Mouse (Mus musculus): ENCODE data around the gene Kif26a. TPM values are rescaled to one million over a fixed set of nuclear protein-coding genes. Genes with fewer than 3 reads are reported as not detected.

Kif26a gene
- polyA plus RNA-seq, 1 experiment from 2014 or later = 10.9 TPM

DNA sequence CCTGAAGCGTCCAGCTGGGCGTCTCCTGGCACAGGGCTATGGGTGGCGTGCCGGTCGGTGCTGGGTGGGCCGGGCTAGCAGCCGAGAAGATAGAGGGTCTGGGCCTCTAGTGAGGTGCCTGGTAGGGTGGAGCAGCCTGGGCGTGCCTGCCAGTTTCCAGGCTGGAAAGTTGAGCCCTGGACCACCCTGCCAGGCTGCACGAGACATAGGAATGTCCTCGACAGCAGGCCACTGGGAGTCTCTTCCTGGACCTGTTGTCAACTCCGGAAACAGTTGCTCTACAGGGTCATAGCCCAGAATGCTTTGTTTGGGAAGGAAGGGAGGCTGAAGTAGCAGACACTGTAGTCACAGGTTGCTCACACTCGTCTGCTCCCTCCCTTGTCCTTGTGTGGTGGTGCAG, 7.6 kb downstream of the Kif26a start:
- H3K4me3 ChIP-seq = no peak overlapping the region
- H3K9ac ChIP-seq = peak overlapping the region; percentile 5; the same call in 1 of the 2 replicates
- H3K36me3 ChIP-seq (ENCODE audit: poor library complexity, severe bottlenecking) = peaks cover 48% of the 10 kb centered on the region
- 78% methylated on average over 12 of the region's 12 CpGs for WGBS
- ATAC-seq = no peak
- H3K9me3 ChIP-seq (replicated peaks) = no peaks in the 10 kb centered on the region
- H3K27me3 ChIP-seq = no peaks in the 10 kb centered on the region
- H3K27ac ChIP-seq = no peak overlapping the region
- no peak overlapping the region for H3K4me2 ChIP-seq
- peaks cover 91% of the 10 kb centered on the region for H3K4me1 ChIP-seq

- Histone ChIP-seq H3K4me1 (peaks cover 87% of the 10 kb centered on the region), H3K9ac (peak overlapping the region; percentile 1; the same call in 1 of the 2 replicates), H3K27ac (peak overlapping the region; percentile 77; the same call in 1 of the 2 replicates)
These were observed 8.5 kb downstream of the Kif26a start for GRCm38 (mm10) chr12:112154476-112154875.

GRCm38 (mm10) chr12:112155218-112156051, 9.4 kb downstream of the Kif26a start:
- Histone ChIP-seq H3K4me1 (peaks cover 78% of the 10 kb centered on the region), H3K9ac (peak overlapping the region; percentile 43; the same call in 1 of the 2 replicates), H3K4me2 (peak overlapping the region; percentile 28), H3K27me3 (no peaks in the 10 kb centered on the region), H3K27ac (peak overlapping the region; percentile 77), H3K9me3 (replicated peaks) (no peaks in the 10 kb centered on the region), H3K4me3 (no peak overlapping the region), H3K36me3 (ENCODE audit: poor library complexity, severe bottlenecking) (peaks cover 58% of the 10 kb centered on the region)
- no peak for ATAC-seq
- 39% methylated on average over 16 of the region's 16 CpGs for WGBS

More at GRCm38 (mm10) chr12:112154476-112154875, 8.5 kb downstream of the Kif26a start:
- Histone ChIP-seq H3K4me3 (no peak overlapping the region), H3K9me3 (replicated peaks) (no peaks in the 10 kb centered on the region), H3K27me3 (no peaks in the 10 kb centered on the region), H3K4me2 (peak overlapping the region; percentile 28), H3K36me3 (ENCODE audit: poor library complexity, severe bottlenecking) (peaks cover 54% of the 10 kb centered on the region)
- WGBS = 44% methylated on average over 5 of the region's 5 CpGs
- ATAC-seq = no peak

- 39% methylated on average over 6 of the region's 6 CpGs for WGBS
- H3K9me3 ChIP-seq (replicated peaks) = no peaks in the 10 kb centered on the region
- peaks cover 74% of the 10 kb centered on the region for H3K4me1 ChIP-seq
- no peak for ATAC-seq
- H3K4me3 ChIP-seq = no peak overlapping the region
- H3K9ac ChIP-seq = peak overlapping the region; percentile 19; the same call in 1 of the 2 replicates
- H3K27ac ChIP-seq = 0 out of 2 replicates have a peak overlapping the region, but pooled peaks have one; percentile 49
- no peaks in the 10 kb centered on the region for H3K27me3 ChIP-seq
- peaks cover 64% of the 10 kb centered on the region for H3K36me3 ChIP-seq (ENCODE audit: poor library complexity, severe bottlenecking)
- no peak overlapping the region for H3K4me2 ChIP-seq
These were observed 10.8 kb downstream of the Kif26a start for GRCm38 (mm10) chr12:112156804-112157203.

DNA sequence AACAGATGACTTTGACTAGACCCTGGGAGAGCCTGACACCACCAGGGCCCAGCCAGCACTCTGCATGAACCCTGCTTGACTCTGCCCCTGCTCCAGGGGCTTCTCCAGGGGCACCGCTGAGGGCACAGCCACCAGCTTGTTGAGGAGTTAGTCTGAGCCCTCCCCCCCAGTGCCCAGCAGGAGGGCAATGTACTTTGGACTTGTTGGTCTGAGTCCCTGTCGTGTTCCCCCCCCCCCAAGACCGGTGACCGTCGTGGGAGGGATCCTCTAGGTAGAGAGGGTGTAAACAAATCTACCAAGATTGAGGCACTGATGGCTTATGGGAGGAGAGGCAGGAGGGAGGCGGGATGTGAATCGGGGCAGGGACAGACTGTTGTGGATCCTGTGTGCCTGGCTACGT, 12.2 kb downstream of the Kif26a start:
- Histone ChIP-seq H3K36me3 (ENCODE audit: poor library complexity, severe bottlenecking) (peaks cover 66% of the 10 kb centered on the region), H3K4me3 (no peak overlapping the region), H3K4me1 (peaks cover 75% of the 10 kb centered on the region), H3K4me2 (no peak overlapping the region), H3K27ac (no peak overlapping the region), H3K9ac (no peak overlapping the region), H3K9me3 (replicated peaks) (no peaks in the 10 kb centered on the region), H3K27me3 (no peaks in the 10 kb centered on the region)
- ATAC-seq = no peak
- WGBS = 67% methylated on average over 8 of the region's 8 CpGs

- H3K4me1 ChIP-seq = peaks cover 75% of the 10 kb centered on the region
- H3K27me3 ChIP-seq = no peaks in the 10 kb centered on the region
These were observed 12.8 kb downstream of the Kif26a start for GRCm38 (mm10) chr12:112158784-112159183.

DNA sequence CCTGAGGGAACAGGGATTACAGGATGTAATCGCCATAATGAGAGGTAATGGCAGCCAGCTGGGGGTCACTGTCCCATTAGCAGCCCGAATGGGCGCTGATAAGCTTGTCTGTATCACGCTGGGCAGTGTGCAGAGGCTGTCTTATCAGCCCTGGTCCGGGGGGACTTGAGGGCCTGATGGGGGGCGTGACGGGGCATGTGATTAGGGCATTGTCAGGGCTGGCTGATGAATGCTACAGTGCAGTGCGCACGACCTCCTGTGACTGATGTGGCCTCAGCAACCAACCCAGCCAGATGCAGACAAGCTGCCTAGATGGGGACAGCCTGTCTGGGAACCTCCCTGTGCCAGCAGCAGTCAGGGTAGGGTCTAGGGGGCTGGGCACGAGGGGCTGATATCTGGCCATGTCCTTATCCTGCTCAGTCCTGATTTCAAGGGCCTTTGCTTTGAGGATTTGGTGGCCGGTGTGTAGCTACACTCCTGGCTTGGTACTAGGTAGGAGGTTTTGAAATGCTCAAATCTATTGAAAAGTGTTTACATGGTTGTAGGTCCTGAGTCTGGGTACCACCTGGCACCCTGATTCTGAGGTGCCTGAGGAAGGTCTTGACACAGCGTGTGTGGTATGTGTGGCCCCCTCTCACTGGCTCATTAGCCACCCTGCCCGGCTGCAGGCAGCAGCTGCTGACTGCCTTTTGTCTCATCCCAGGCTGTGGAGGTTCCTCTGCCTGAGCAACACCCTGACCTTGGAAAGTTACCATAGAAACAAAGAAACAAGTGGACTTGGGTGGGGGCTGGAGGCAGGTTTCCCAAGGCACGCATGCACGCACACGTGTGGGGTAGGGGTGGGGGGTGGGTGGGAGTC, 18.2 kb downstream of the Kif26a start:
- 11% methylated on average over 16 of the region's 16 CpGs for WGBS
- Histone ChIP-seq H3K36me3 (ENCODE audit: poor library complexity, severe bottlenecking) (peaks cover 83% of the 10 kb centered on the region), H3K4me2 (no peak overlapping the region), H3K4me3 (no peak overlapping the region), H3K9ac (peak overlapping the region; percentile 47; the same call in 1 of the 2 replicates), H3K4me1 (peaks cover 63% of the 10 kb centered on the region), H3K27ac (peak overlapping the region; percentile 80), H3K27me3 (no peaks in the 10 kb centered on the region), H3K9me3 (replicated peaks) (no peaks in the 10 kb centered on the region)
- ATAC-seq = peak; percentile 52; the same call in 1 of the 2 replicates

More at GRCm38 (mm10) chr12:112158784-112159183, 12.8 kb downstream of the Kif26a start:
- Histone ChIP-seq H3K36me3 (ENCODE audit: poor library complexity, severe bottlenecking) (peaks cover 71% of the 10 kb centered on the region), H3K4me3 (no peak overlapping the region), H3K4me2 (no peak overlapping the region), H3K9ac (no peak overlapping the region), H3K9me3 (replicated peaks) (no peaks in the 10 kb centered on the region), H3K27ac (no peak overlapping the region)
- ATAC-seq = no peak

GRCm38 (mm10) chr12:112164840-112165219, 18.8 kb downstream of the Kif26a start:
- Histone ChIP-seq H3K9ac (no peak overlapping the region), H3K36me3 (ENCODE audit: poor library complexity, severe bottlenecking) (peaks cover 83% of the 10 kb centered on the region), H3K4me2 (no peak overlapping the region), H3K27ac (peak overlapping the region; percentile 80), H3K27me3 (no peaks in the 10 kb centered on the region), H3K4me1 (peaks cover 69% of the 10 kb centered on the region), H3K9me3 (replicated peaks) (no peaks in the 10 kb centered on the region), H3K4me3 (no peak overlapping the region)
- WGBS = 71% methylated on average over 6 of the region's 6 CpGs
- ATAC-seq = 0 out of 2 replicates have a peak, but pooled peaks have one; percentile 21

DNA sequence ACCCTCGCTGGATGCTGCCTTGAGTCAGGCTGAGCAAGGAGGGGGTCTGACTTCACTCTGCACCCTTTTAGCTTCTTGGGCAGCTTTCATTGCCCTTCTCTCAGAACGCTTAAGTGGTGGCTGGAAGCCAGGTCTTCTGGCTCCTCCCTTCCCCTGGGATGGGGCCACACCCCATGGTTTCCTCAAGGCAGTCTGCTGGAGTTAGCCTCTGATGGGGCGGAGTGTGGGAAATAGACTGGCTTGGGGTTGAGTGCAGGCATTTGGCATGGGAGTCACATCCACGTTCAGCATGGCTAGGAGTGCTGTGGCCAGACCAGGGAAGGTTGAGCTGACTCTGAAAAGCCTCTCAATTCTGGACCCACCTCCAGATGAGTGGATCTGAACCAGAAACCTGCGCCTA, 23.2 kb downstream of the Kif26a start:
- 66% methylated on average over 5 of the region's 5 CpGs for WGBS

DNA sequence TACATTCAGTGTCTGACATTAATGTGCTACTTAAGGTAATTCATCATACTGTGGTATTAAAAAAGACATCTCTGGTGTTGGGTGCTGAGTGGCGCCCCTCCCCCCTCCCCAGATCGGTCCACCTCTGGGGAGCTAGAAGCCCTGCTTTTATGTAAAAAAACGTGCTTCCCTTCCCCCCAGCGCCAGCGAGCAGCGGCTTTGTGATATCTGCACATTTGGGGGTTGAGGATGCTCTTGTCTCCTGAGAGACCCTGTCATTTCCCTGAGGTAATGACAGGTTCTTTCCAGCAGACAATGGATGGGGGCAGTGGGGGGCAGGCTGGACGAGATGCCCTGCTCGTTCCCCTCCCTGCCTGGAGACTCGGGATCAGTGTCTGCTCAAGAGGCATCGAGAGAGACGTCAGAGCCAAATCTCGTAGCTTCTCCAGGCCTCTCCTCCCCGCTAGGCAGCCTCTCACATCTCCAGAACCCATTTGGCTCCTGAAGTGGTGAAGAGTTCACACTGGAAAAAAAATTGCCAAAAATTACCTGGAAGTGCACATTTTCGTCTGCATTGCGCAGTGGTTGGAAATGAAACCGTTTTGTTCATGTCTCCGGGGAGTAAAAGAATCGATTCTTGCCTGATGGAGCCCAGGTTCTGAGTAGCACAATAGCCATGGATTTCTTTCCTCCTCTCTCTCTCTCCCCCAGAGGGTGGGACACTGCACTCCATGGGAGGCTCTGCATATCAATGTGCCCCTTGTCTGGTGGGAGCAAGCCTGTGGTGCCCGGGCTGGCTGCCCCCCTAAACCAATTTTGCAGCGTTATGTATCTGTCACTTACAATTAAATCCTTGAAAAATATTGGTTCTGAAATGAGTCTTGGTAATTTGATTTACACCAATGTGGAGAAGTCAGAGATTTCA, 24.9 kb downstream of the Kif26a start:
- Histone ChIP-seq H3K27ac (peak overlapping the region; percentile 91), H3K4me2 (peak overlapping the region; percentile 39), H3K36me3 (ENCODE audit: poor library complexity, severe bottlenecking) (peaks cover 72% of the 10 kb centered on the region), H3K27me3 (no peaks in the 10 kb centered on the region), H3K4me3 (no peak overlapping the region), H3K9me3 (replicated peaks) (no peaks in the 10 kb centered on the region), H3K4me1 (peaks cover 48% of the 10 kb centered on the region), H3K9ac (peak overlapping the region; percentile 38)
- WGBS = 16% methylated on average over 20 of the region's 20 CpGs
- ATAC-seq = peak; percentile 38

More for the DNA sequence above, 23.2 kb downstream of the Kif26a start:
- H3K4me2 ChIP-seq = no peak overlapping the region
- peak overlapping the region; percentile 91; the same call in 1 of the 2 replicates for H3K27ac ChIP-seq
- H3K4me1 ChIP-seq = peaks cover 64% of the 10 kb centered on the region
- no peaks in the 10 kb centered on the region for H3K9me3 ChIP-seq (replicated peaks)
- peak overlapping the region; percentile 38; the same call in 1 of the 2 replicates for H3K9ac ChIP-seq
- H3K4me3 ChIP-seq = no peak overlapping the region
- H3K27me3 ChIP-seq = no peaks in the 10 kb centered on the region
- ATAC-seq = no peak
- H3K36me3 ChIP-seq (ENCODE audit: poor library complexity, severe bottlenecking) = peaks cover 67% of the 10 kb centered on the region

GRCm38 (mm10) chr12:112171657-112172056, 25.6 kb downstream of the Kif26a start:
- peak overlapping the region; percentile 38; the same call in 1 of the 2 replicates for H3K9ac ChIP-seq
- 93% methylated on average over 1 of the region's 1 CpGs for WGBS

More at GRCm38 (mm10) chr12:112171657-112172056, 25.6 kb downstream of the Kif26a start:
- Histone ChIP-seq H3K27me3 (no peaks in the 10 kb centered on the region), H3K4me2 (peak overlapping the region; percentile 39; the same call in 1 of the 2 replicates), H3K4me3 (no peak overlapping the region), H3K36me3 (ENCODE audit: poor library complexity, severe bottlenecking) (peaks cover 73% of the 10 kb centered on the region), H3K27ac (peak overlapping the region; percentile 91), H3K9me3 (replicated peaks) (no peaks in the 10 kb centered on the region), H3K4me1 (peaks cover 48% of the 10 kb centered on the region)
- ATAC-seq = 0 out of 2 replicates have a peak, but pooled peaks have one; percentile 23
